Mouse (Mus musculus): ENCODE results near the gene Crispld2. TPM values are rescaled to one million over a fixed set of nuclear protein-coding genes. Genes with fewer than 3 reads are reported as not detected.

Crispld2 gene
- polyA plus RNA-seq, 1 experiment from 2014 or later, result 2.3 TPM

- 84% methylated on average over 9 of the region's 9 CpGs for WGBS
- H3K9ac ChIP-seq, result no peak overlapping the region
- no peaks in the 10 kb centered on the region for H3K36me3 ChIP-seq (replicated peaks)
- no peak for ATAC-seq (ENCODE audit: low FRiP score)
- no peaks in the 10 kb centered on the region for H3K27me3 ChIP-seq
- H3K4me3 ChIP-seq (replicated peaks), result no peak overlapping the region
- H3K4me1 ChIP-seq, result no peaks in the 10 kb centered on the region
- no peak overlapping the region for H3K4me2 ChIP-seq
- peaks cover 9% of the 10 kb centered on the region; the same call in 1 of the 2 replicates for H3K9me3 ChIP-seq
- no peak overlapping the region for H3K27ac ChIP-seq
Measured at GRCm38 (mm10) chr8:119967435-119967834, 24.8 kb upstream of the Crispld2 start.

- H3K9me3 ChIP-seq, result peaks cover 9% of the 10 kb centered on the region; the same call in 1 of the 2 replicates
- H3K27ac ChIP-seq, result no peak overlapping the region
- no peak overlapping the region for H3K9ac ChIP-seq
- H3K4me3 ChIP-seq (replicated peaks), result no peak overlapping the region
- WGBS, result 79% methylated on average over 9 of the region's 9 CpGs
- no peaks in the 10 kb centered on the region for H3K27me3 ChIP-seq
- H3K4me2 ChIP-seq, result no peak overlapping the region
- H3K4me1 ChIP-seq, result no peaks in the 10 kb centered on the region
- no peak for ATAC-seq (ENCODE audit: low FRiP score)
- H3K36me3 ChIP-seq (replicated peaks), result no peaks in the 10 kb centered on the region
Measured at GRCm38 (mm10) chr8:119970169-119970568, 22.1 kb upstream of the Crispld2 start.

- no peak overlapping the region for H3K9ac ChIP-seq
- H3K4me2 ChIP-seq, result no peak overlapping the region
- H3K4me3 ChIP-seq (replicated peaks), result no peak overlapping the region
- H3K27me3 ChIP-seq, result no peaks in the 10 kb centered on the region
- 75% methylated on average over 12 of the region's 12 CpGs for WGBS
- H3K4me1 ChIP-seq, result no peaks in the 10 kb centered on the region
- H3K27ac ChIP-seq, result no peak overlapping the region
- H3K36me3 ChIP-seq (replicated peaks), result no peaks in the 10 kb centered on the region
- H3K9me3 ChIP-seq, result peaks cover 4% of the 10 kb centered on the region; the same call in 1 of the 2 replicates
- no peak for ATAC-seq (ENCODE audit: low FRiP score)
Measured at GRCm38 (mm10) chr8:119972558-119972957, 19.7 kb upstream of the Crispld2 start.

- WGBS, result 72% methylated on average over 11 of the region's 11 CpGs
- ATAC-seq (ENCODE audit: low FRiP score), result no peak
- no peak overlapping the region for H3K4me3 ChIP-seq (replicated peaks)
- no peaks in the 10 kb centered on the region for H3K27me3 ChIP-seq
- no peaks in the 10 kb centered on the region for H3K4me1 ChIP-seq
- no peak overlapping the region for H3K4me2 ChIP-seq
- no peaks in the 10 kb centered on the region for H3K9me3 ChIP-seq
- no peaks in the 10 kb centered on the region for H3K36me3 ChIP-seq (replicated peaks)
- no peak overlapping the region for H3K9ac ChIP-seq
- no peak overlapping the region for H3K27ac ChIP-seq
Measured at GRCm38 (mm10) chr8:119978770-119979381, 13.4 kb upstream of the Crispld2 start.

GRCm38 (mm10) chr8:119981253-119981652, 11.0 kb upstream of the Crispld2 start:
- Histone ChIP-seq H3K4me2 (no peak overlapping the region), H3K36me3 (replicated peaks) (no peaks in the 10 kb centered on the region)
- 70% methylated on average over 4 of the region's 4 CpGs for WGBS

GRCm38 (mm10) chr8:119984085-119984484, 8.2 kb upstream of the Crispld2 start:
- H3K9ac ChIP-seq, result no peak overlapping the region
- ATAC-seq (ENCODE audit: low FRiP score), result no peak
- H3K4me1 ChIP-seq, result no peaks in the 10 kb centered on the region
- no peak overlapping the region for H3K27ac ChIP-seq
- no peaks in the 10 kb centered on the region for H3K36me3 ChIP-seq (replicated peaks)
- H3K27me3 ChIP-seq, result no peaks in the 10 kb centered on the region
- H3K4me2 ChIP-seq, result no peak overlapping the region
- no peak overlapping the region for H3K4me3 ChIP-seq (replicated peaks)
- no peaks in the 10 kb centered on the region for H3K9me3 ChIP-seq

More at GRCm38 (mm10) chr8:119981253-119981652, 11.0 kb upstream of the Crispld2 start:
- H3K9me3 ChIP-seq, result no peaks in the 10 kb centered on the region
- no peak overlapping the region for H3K4me3 ChIP-seq (replicated peaks)
- H3K4me1 ChIP-seq, result no peaks in the 10 kb centered on the region
- H3K27ac ChIP-seq, result no peak overlapping the region
- ATAC-seq (ENCODE audit: low FRiP score), result no peak
- H3K27me3 ChIP-seq, result no peaks in the 10 kb centered on the region
- no peak overlapping the region for H3K9ac ChIP-seq

GRCm38 (mm10) chr8:119986174-119986573, 6.1 kb upstream of the Crispld2 start:
- Histone ChIP-seq H3K4me3 (replicated peaks) (no peak overlapping the region), H3K27ac (no peak overlapping the region), H3K36me3 (replicated peaks) (no peaks in the 10 kb centered on the region), H3K4me1 (no peaks in the 10 kb centered on the region), H3K4me2 (no peak overlapping the region), H3K27me3 (peaks cover 9% of the 10 kb centered on the region), H3K9me3 (no peaks in the 10 kb centered on the region), H3K9ac (no peak overlapping the region)
- 71% methylated on average over 5 of the region's 5 CpGs for WGBS
- ATAC-seq (ENCODE audit: low FRiP score), result no peak

GRCm38 (mm10) chr8:119988087-119988486, 4.2 kb upstream of the Crispld2 start:
- ATAC-seq (ENCODE audit: low FRiP score), result no peak
- peaks cover 10% of the 10 kb centered on the region for H3K4me1 ChIP-seq
- no peaks in the 10 kb centered on the region for H3K9me3 ChIP-seq
- no peak overlapping the region for H3K27ac ChIP-seq
- H3K27me3 ChIP-seq, result peaks cover 28% of the 10 kb centered on the region
- no peaks in the 10 kb centered on the region for H3K36me3 ChIP-seq (replicated peaks)
- no peak overlapping the region for H3K9ac ChIP-seq
- 71% methylated on average over 15 of the region's 15 CpGs for WGBS
- H3K4me2 ChIP-seq, result no peak overlapping the region
- H3K4me3 ChIP-seq (replicated peaks), result no peak overlapping the region

- no peaks in the 10 kb centered on the region for H3K36me3 ChIP-seq (replicated peaks)
Measured at GRCm38 (mm10) chr8:119994114-119994513, 1.9 kb downstream of the Crispld2 start.

GRCm38 (mm10) chr8:119994556-119994955, 2.3 kb downstream of the Crispld2 start:
- H3K36me3 ChIP-seq (replicated peaks), result no peaks in the 10 kb centered on the region
- peaks cover 43% of the 10 kb centered on the region for H3K27me3 ChIP-seq
- no peak overlapping the region for H3K4me3 ChIP-seq (replicated peaks)
- no peak for ATAC-seq (ENCODE audit: low FRiP score)
- H3K4me1 ChIP-seq, result peaks cover 10% of the 10 kb centered on the region
- no peak overlapping the region for H3K27ac ChIP-seq
- no peaks in the 10 kb centered on the region for H3K9me3 ChIP-seq
- H3K9ac ChIP-seq, result no peak overlapping the region
- WGBS, result 77% methylated on average over 6 of the region's 6 CpGs
- no peak overlapping the region for H3K4me2 ChIP-seq

More at GRCm38 (mm10) chr8:119994114-119994513, 1.9 kb downstream of the Crispld2 start:
- no peak overlapping the region for H3K4me3 ChIP-seq (replicated peaks)
- 86% methylated on average over 7 of the region's 7 CpGs for WGBS
- H3K4me1 ChIP-seq, result peaks cover 10% of the 10 kb centered on the region
- H3K9ac ChIP-seq, result no peak overlapping the region
- no peak overlapping the region for H3K27ac ChIP-seq
- ATAC-seq (ENCODE audit: low FRiP score), result no peak
- H3K9me3 ChIP-seq, result no peaks in the 10 kb centered on the region
- peaks cover 43% of the 10 kb centered on the region for H3K27me3 ChIP-seq
- H3K4me2 ChIP-seq, result no peak overlapping the region

- H3K27ac ChIP-seq, result no peak overlapping the region
Measured at GRCm38 (mm10) chr8:119997266-119997665, 5.0 kb downstream of the Crispld2 start.

GRCm38 (mm10) chr8:120000461-120000860, 8.2 kb downstream of the Crispld2 start:
- Histone ChIP-seq H3K9ac (no peak overlapping the region), H3K4me1 (peaks cover 6% of the 10 kb centered on the region; the same call in 1 of the 2 replicates), H3K27me3 (no peaks in the 10 kb centered on the region), H3K27ac (no peak overlapping the region), H3K9me3 (no peaks in the 10 kb centered on the region), H3K4me2 (no peak overlapping the region), H3K4me3 (replicated peaks) (no peak overlapping the region), H3K36me3 (replicated peaks) (no peaks in the 10 kb centered on the region)
- 77% methylated on average over 8 of the region's 8 CpGs for WGBS
- no peak for ATAC-seq (ENCODE audit: low FRiP score)

More at GRCm38 (mm10) chr8:119997266-119997665, 5.0 kb downstream of the Crispld2 start:
- Histone ChIP-seq H3K4me3 (replicated peaks) (no peak overlapping the region), H3K4me1 (0 out of 2 replicates have a peak, but pooled peaks cover 8% of the 10 kb centered on the region), H3K4me2 (no peak overlapping the region), H3K9ac (no peak overlapping the region), H3K9me3 (no peaks in the 10 kb centered on the region), H3K36me3 (replicated peaks) (no peaks in the 10 kb centered on the region), H3K27me3 (peaks cover 24% of the 10 kb centered on the region)
- WGBS, result 88% methylated on average over 4 of the region's 4 CpGs
- ATAC-seq (ENCODE audit: low FRiP score), result no peak

- no peak overlapping the region for H3K9ac ChIP-seq
- H3K4me1 ChIP-seq, result peaks cover 10% of the 10 kb centered on the region; the same call in 1 of the 2 replicates
- WGBS, result 72% methylated on average over 7 of the region's 7 CpGs
- no peaks in the 10 kb centered on the region for H3K9me3 ChIP-seq
- H3K36me3 ChIP-seq (replicated peaks), result no peaks in the 10 kb centered on the region
- ATAC-seq (ENCODE audit: low FRiP score), result no peak
- H3K27me3 ChIP-seq, result no peaks in the 10 kb centered on the region
- no peak overlapping the region for H3K27ac ChIP-seq
- no peak overlapping the region for H3K4me3 ChIP-seq (replicated peaks)
- no peak overlapping the region for H3K4me2 ChIP-seq
Measured at GRCm38 (mm10) chr8:120001712-120002111, 9.5 kb downstream of the Crispld2 start.

Measured in forebrain, embryonic 12.5 days (tissue).